Mouse (Mus musculus) limb, embryonic 12.5 days (tissue): ENCODE results near the gene H2-M10.6. TPM values are rescaled to one million over a fixed set of nuclear protein-coding genes. Genes with fewer than 3 reads are reported as not detected.

ENCODE experiments used
- ATAC-seq: fragments of 200-750 bp; cut with Nextera tagmentation; 2 replicates; pipeline ENCODE4 v1.8.0; 2017; ENCODE audit warnings: low read depth, moderate TSS enrichment; ENCODE audit not compliant: insufficient number of reproducible peaks, insufficient read depth, low FRiP score, low TSS enrichment
- H3K27ac ChIP-seq: fragments of 300-500 bp; sonication (generic); 2 replicates; pipeline ENCODE4 v1.5.1; 2016; ENCODE audit warnings: mild to moderate bottlenecking, moderate library complexity
- H3K27me3 ChIP-seq: fragments of 300-500 bp; sonication (generic); 2 replicates; pipeline ENCODE4 v1.6.1; 2016; ENCODE audit warnings: mild to moderate bottlenecking, moderate library complexity
- H3K36me3 ChIP-seq: fragments of 300-500 bp; sonication (generic); 2 replicates; pipeline ENCODE4 v1.6.1; 2016; ENCODE audit warnings: mild to moderate bottlenecking, moderate library complexity
- H3K4me1 ChIP-seq: fragments of 300-500 bp; sonication (generic); replicated peaks from 2 replicates; pipeline ENCODE4 v1.6.1; 2016
- H3K4me2 ChIP-seq: fragments of 300-500 bp; sonication (generic); 2 replicates; pipeline ENCODE4 v1.6.1; 2016; ENCODE audit warnings: mild to moderate bottlenecking, moderate library complexity
- H3K4me3 ChIP-seq: fragments of 300-500 bp; sonication (generic); replicated peaks from 2 replicates; pipeline ENCODE4 v1.5.1; 2016; ENCODE audit warnings: mild to moderate bottlenecking
- H3K9ac ChIP-seq: fragments of 300-500 bp; sonication (generic); replicated peaks from 2 replicates; pipeline ENCODE4 v1.6.1; 2016; ENCODE audit warnings: mild to moderate bottlenecking, moderate library complexity
- H3K9me3 ChIP-seq: fragments of 300-500 bp; sonication (generic); 2 replicates; pipeline ENCODE4 v1.6.1; 2016; ENCODE audit warnings: mild to moderate bottlenecking, moderate library complexity
- WGBS: fragments of 180-500 bp; shearing (Covaris S2); methylation state at CpG from one replicate; pipeline ENCODE4 v1.1.7; 2016; 5-methylcytosine and 5-hydroxymethylcytosine counted together
- polyA plus RNA-seq: library from polyadenylated mRNA; unstranded; fragments of >200 nt; fragmentation: Nextera tagmentation; extraction: Ambion mirVana; gene quantifications from 2 replicates; pipeline ENCODE4 v1.2.1, GENCODE M21; 2016

The H2-M10.6 gene
- polyA plus RNA-seq, 1 experiment from 2014 or later: not detected

DNA sequence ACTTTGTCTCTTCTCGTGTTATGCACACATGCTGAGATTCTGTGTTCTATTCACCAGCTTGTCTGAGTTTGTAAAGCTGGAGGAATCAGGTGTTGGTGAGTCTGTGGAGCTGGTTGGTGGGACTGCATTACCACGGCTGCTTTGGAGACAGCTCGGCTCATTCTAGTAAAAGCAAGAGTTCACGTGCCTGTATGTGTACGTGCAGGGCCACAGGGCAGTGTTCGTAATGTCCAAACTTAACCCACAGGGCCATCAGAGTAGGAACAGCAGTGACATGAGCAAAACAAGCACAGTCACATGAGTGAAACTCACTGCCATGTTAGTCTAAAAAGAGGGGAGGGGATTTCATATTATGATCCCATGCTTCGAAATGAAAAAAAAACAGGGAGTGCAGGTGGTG, 31.7 kb downstream of the H2-M10.6 start:
- no peaks in the 10 kb centered on the region for H3K9me3 ChIP-seq
- no peak overlapping the region for H3K27ac ChIP-seq
- no peak for ATAC-seq
- peaks cover 14% of the 10 kb centered on the region for H3K36me3 ChIP-seq
- H3K27me3 ChIP-seq: no peaks in the 10 kb centered on the region
- 79% methylated on average over 7 of the region's 7 CpGs for WGBS
- no peak overlapping the region for H3K4me3 ChIP-seq
- no peak overlapping the region for H3K9ac ChIP-seq
- H3K4me1 ChIP-seq: peaks cover 17% of the 10 kb centered on the region
- no peak overlapping the region for H3K4me2 ChIP-seq

DNA sequence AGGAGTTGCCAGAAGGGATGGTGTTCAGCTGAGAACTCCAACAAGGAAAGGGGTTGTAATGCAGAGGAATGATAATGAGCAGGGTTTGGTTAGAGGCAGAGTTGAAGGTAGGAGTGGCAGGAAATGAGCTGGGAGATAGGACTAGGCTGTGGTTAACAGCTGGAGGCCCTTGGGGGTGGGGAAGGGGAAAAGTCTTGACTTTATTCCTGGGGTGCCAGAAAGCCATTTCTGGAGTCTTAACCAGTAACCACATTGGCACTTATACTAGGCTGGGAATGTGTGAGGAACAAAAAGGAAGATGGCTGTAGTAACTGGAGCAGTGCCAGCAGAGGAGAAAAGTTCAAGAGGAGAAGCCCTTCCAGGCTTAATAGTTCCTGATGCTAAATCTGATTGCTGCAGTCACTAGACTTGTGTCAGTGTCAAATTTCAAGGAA, 32.3 kb downstream of the H2-M10.6 start:
- Histone ChIP-seq H3K4me2 (no peak overlapping the region), H3K36me3 (peaks cover 14% of the 10 kb centered on the region), H3K4me1 (peaks cover 17% of the 10 kb centered on the region), H3K27ac (no peak overlapping the region), H3K4me3 (no peak overlapping the region), H3K9ac (no peak overlapping the region), H3K27me3 (no peaks in the 10 kb centered on the region), H3K9me3 (no peaks in the 10 kb centered on the region)
- ATAC-seq: no peak

DNA sequence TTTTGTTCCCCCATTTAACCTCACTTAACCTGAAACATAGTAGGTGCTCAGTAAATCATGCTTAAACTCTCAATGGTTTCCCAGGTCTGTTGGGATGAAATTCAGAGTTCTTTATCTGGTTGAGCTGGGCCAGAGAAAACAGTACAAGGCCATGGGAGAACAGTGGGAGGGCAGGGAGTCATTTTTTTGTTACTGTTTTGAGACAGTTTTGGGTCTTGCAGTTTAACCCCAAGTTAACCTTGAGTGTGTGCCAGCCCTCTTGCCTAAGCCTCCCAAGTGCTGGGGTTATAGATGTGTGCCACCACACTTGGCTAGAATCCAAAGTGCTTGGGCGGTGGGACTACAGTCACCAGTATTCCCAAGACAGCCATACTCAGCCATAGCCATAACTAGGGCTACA, 32.8 kb downstream of the H2-M10.6 start:
- no peak for ATAC-seq
- H3K4me1 ChIP-seq: peaks cover 14% of the 10 kb centered on the region

DNA sequence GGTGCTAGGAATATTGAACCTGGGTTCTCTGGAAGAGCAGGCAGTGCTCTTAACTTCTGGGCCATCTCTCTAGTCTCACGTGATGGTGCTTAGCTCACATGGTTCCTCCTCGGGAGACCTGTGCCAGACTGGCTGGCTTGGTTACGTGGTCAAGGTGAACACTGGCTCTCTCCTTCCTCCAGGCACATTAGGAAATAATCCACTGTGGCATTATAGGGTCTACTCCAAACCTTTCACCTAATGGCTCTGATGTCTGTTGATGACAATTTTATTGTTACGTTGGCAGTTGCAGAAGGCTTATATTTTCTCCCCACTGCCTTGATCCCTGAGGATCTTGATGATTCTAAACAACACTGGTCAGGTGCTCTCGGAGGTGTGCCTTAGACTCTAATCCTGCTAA, 36.9 kb downstream of the H2-M10.6 start:
- no peak overlapping the region for H3K9ac ChIP-seq
- WGBS: 75% methylated on average over 5 of the region's 5 CpGs

More for the DNA sequence above, 32.8 kb downstream of the H2-M10.6 start:
- H3K27me3 ChIP-seq: no peaks in the 10 kb centered on the region
- H3K9ac ChIP-seq: no peak overlapping the region
- H3K4me3 ChIP-seq: no peak overlapping the region
- peaks cover 14% of the 10 kb centered on the region for H3K36me3 ChIP-seq
- no peak overlapping the region for H3K4me2 ChIP-seq
- 73% methylated on average over 1 of the region's 1 CpGs for WGBS
- no peaks in the 10 kb centered on the region for H3K9me3 ChIP-seq
- no peak overlapping the region for H3K27ac ChIP-seq

DNA sequence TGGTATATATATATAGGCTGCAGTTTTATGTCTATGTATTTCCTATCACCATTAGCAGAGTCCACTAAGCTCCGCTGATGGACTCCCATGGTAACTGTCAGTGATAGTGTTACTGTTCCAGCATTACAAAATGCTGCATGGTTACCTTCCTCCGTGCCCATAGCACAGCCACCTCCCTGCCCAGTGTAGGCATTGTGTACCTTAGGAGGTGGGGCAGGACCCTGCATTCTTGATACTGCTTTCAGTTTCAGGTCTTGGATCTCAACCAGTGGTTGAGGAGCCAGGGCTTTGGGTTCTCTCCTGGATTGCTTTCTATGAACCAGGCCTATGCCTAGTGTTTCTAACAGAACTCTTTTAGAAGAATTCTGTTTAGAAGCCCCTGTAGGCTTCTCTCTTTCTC, 38.0 kb downstream of the H2-M10.6 start:
- Histone ChIP-seq H3K4me2 (no peak overlapping the region), H3K4me1 (no peaks in the 10 kb centered on the region; the same call in 1 of the 2 replicates), H3K27ac (no peak overlapping the region), H3K36me3 (peaks cover 55% of the 10 kb centered on the region), H3K9ac (no peak overlapping the region), H3K4me3 (no peak overlapping the region), H3K9me3 (no peaks in the 10 kb centered on the region), H3K27me3 (no peaks in the 10 kb centered on the region)
- no peak for ATAC-seq
- WGBS: 95% methylated on average over 2 of the region's 2 CpGs

More for the DNA sequence above, 36.9 kb downstream of the H2-M10.6 start:
- Histone ChIP-seq H3K4me3 (no peak overlapping the region), H3K27ac (no peak overlapping the region), H3K4me1 (peaks cover 11% of the 10 kb centered on the region), H3K4me2 (no peak overlapping the region), H3K36me3 (peaks cover 51% of the 10 kb centered on the region), H3K27me3 (no peaks in the 10 kb centered on the region), H3K9me3 (no peaks in the 10 kb centered on the region)
- no peak for ATAC-seq

DNA sequence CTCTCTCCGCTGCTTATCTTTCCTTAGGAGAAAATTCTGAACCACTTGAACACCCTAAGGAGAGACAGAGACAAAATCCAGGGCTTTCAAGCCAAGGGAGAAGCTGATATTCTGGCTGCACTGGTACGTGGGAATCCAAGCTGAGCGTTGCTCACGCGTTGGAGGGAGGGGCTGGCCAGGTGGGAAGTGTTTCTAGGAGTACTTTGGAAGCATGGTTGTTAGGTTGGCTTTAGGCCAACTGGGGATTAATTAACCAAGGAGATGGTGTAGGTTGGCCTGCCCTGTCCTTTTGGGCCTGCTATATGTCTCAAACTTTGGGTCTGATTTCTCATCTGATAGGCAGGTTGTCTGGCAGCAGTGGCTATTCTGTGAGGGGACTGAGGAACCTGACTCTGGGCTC, 39.2 kb downstream of the H2-M10.6 start:
- no peak for ATAC-seq
- no peak overlapping the region for H3K27ac ChIP-seq
- no peaks in the 10 kb centered on the region for H3K9me3 ChIP-seq

DNA sequence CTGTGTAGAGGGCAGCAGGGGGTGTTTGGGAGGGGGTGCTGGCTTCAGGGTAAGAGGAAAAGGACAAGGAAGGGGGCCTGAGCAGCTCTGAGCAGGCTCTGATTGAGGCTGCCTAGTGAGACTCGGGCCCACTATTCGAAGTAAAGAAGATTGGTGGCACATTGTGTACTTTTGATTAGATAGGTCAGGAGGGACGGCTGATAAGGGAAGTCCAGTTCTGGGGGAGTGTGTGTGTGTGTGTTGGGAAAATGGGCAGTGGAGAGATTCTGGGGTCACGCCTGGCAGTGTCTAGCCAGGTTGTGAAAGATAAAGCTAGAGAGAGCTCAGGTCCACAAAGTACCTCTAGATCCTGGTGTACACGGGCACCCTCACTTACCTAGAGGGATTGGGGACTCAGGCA, 39.7 kb downstream of the H2-M10.6 start:
- 85% methylated on average over 5 of the region's 5 CpGs for WGBS
- H3K4me1 ChIP-seq: no peaks in the 10 kb centered on the region
- no peak overlapping the region for H3K4me2 ChIP-seq
- no peak overlapping the region for H3K27ac ChIP-seq
- no peak for ATAC-seq
- H3K9me3 ChIP-seq: no peaks in the 10 kb centered on the region
- peaks cover 63% of the 10 kb centered on the region for H3K36me3 ChIP-seq
- no peak overlapping the region for H3K4me3 ChIP-seq
- H3K27me3 ChIP-seq: no peaks in the 10 kb centered on the region
- no peak overlapping the region for H3K9ac ChIP-seq

More for the DNA sequence above, 39.2 kb downstream of the H2-M10.6 start:
- Histone ChIP-seq H3K27me3 (no peaks in the 10 kb centered on the region), H3K4me3 (no peak overlapping the region), H3K4me1 (no peaks in the 10 kb centered on the region), H3K4me2 (no peak overlapping the region), H3K9ac (no peak overlapping the region), H3K36me3 (peaks cover 61% of the 10 kb centered on the region)
- 91% methylated on average over 5 of the region's 5 CpGs for WGBS

DNA sequence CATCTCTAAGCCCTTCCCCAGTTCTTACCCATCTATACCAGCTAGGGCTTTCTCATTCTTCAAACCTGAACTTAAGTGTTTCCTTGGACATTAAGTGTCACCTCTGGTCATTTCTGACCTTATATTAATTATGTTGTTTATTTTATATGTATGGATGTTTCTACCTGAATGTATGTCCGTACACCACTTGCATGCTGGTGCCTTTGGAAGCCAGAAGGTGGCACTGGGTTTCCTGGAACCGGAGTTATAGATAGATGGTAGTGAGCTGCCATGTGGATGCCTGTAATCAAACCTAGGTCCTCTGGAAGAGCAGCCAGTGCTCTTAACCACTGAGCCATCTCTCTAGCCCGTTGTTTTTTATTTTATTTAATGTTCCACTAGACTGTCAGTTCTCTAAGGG, 43.5 kb downstream of the H2-M10.6 start:
- Histone ChIP-seq H3K9ac (no peak overlapping the region), H3K36me3 (peaks cover 96% of the 10 kb centered on the region), H3K4me2 (no peak overlapping the region), H3K9me3 (no peaks in the 10 kb centered on the region), H3K4me3 (no peak overlapping the region), H3K27ac (no peak overlapping the region), H3K4me1 (no peaks in the 10 kb centered on the region), H3K27me3 (no peaks in the 10 kb centered on the region)
- ATAC-seq: no peak
- WGBS: 90% methylated on average over 3 of the region's 3 CpGs

DNA sequence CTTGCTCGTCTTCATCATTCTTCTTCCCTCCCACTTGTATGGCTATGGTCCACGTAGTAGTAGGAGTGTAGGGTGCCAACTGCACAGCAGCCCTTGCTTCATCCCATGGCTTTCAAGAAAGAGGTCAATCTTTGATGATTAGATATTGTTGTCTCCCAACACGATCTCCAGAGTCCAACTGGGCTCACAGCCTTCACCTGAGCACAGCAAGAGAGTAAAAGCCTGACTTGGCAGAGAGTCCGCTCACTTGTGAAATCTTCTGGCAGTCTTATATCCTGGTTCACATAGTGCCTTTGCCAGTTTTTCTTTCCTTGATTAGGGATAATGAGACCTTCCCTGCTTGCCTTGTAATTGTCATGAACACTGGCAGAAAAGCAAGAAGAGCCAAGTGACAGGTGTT, 44.3 kb downstream of the H2-M10.6 start:
- Histone ChIP-seq H3K9ac (no peak overlapping the region), H3K36me3 (peaks cover 88% of the 10 kb centered on the region), H3K4me3 (no peak overlapping the region), H3K4me1 (no peaks in the 10 kb centered on the region), H3K9me3 (no peaks in the 10 kb centered on the region), H3K27me3 (no peaks in the 10 kb centered on the region), H3K4me2 (no peak overlapping the region), H3K27ac (no peak overlapping the region)
- 93% methylated on average over 4 of the region's 4 CpGs for WGBS
- ATAC-seq: no peak

DNA sequence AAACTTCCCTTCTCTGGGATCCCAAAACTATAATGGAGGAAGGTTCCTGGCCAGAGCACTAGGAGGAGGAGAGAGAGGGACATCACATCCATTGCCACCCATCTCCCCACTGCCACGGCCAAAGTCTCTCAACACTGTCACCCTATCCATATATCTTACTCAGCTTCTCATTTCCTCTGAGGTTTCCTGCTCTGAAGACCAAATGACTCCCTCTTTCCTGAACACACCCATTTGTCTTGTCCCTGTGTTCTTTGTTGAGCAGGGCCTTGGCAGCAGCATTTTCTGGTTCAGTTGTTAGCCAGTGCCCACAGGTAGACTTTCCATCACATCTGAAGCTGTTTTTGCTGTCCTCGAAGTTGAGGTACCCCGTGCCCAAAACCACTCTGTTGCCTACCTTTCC, 46.2 kb downstream of the H2-M10.6 start:
- 90% methylated on average over 3 of the region's 3 CpGs for WGBS
- H3K27me3 ChIP-seq: no peaks in the 10 kb centered on the region

DNA sequence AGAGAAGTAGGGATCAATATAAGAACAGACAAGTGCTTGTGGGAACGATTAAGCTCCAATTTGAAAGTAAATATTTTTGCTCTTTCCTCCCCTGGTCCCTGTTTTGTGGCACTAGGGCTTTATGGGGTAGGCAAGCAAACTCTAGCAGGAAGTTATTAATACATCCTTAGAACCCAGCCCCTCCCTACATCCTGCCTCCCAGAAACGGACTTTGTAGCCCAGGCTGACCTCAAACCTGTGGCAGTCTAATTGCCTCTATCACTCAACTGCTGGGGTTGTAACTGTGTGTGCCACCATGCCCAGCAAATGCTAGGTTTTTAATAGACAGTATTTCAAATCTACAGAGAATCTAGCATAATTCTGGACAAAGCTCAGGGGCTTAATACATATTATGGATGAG, 49.7 kb downstream of the H2-M10.6 start:
- H3K4me2 ChIP-seq: no peak overlapping the region
- peaks cover 20% of the 10 kb centered on the region for H3K27me3 ChIP-seq
- no peak overlapping the region for H3K9ac ChIP-seq
- H3K36me3 ChIP-seq: peaks cover 36% of the 10 kb centered on the region
- no peak overlapping the region for H3K27ac ChIP-seq
- ATAC-seq: no peak
- H3K4me1 ChIP-seq: peaks cover 2% of the 10 kb centered on the region; the same call in 1 of the 2 replicates
- no peak overlapping the region for H3K4me3 ChIP-seq
- no peaks in the 10 kb centered on the region for H3K9me3 ChIP-seq
- WGBS: 49% methylated on average over 2 of the region's 2 CpGs

More for the DNA sequence above, 46.2 kb downstream of the H2-M10.6 start:
- Histone ChIP-seq H3K4me1 (no peaks in the 10 kb centered on the region; the same call in 1 of the 2 replicates), H3K36me3 (peaks cover 69% of the 10 kb centered on the region), H3K9ac (no peak overlapping the region), H3K27ac (no peak overlapping the region), H3K4me3 (no peak overlapping the region), H3K9me3 (no peaks in the 10 kb centered on the region), H3K4me2 (no peak overlapping the region)
- no peak for ATAC-seq
